Mouse (Mus musculus): ENCODE results near the gene Unc13b. TPM values are rescaled to one million over a fixed set of nuclear protein-coding genes. Genes with fewer than 3 reads are reported as not detected.

Gene Unc13b
- polyA plus RNA-seq, 1 experiment = 5.0 TPM

DNA sequence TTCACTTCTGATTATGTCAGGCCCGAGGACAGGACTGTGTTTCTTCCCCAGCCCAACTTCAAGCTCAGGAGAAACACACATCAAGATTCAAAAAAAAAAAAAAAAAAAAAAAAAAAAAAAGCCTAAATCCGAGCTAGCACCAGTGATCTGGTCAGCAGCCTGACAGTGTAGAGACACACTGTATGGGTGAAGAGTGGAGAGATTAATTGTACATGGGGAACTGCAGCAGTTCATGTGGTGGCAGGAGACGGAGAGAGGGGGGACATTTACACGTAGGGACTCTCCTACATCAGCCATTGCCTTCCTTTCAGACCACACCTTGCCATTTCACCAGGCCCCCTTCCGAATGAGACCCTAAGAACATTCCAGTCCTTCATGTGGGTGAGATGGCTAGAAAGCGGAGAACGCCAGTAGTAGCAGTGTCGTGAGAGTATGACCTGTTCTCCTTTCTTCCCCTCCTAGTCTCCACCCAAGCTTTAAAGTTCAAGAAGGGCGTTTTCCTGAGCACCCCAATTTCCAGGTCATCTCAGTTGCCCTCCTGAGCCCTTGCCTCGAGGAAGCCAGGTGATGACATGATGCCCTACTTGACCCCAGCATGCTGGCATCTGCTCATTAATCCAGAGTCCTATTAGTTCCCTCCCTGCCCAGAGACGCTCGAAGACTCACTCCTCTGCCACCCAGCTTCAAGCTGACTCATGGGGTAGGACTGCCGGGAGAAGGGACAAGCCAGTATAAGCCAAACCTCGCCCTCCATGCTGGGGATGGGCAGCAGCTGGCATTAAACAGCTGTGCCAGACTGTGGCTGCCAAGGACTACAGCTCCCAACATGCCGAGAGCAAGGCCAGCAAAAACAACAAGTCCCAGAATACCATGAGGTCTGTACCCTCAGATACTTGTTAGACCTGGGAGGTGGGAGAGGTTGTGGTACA, 19.9 kb upstream of the Unc13b start:
- Histone ChIP-seq H3K4me3 (ENCODE audit: insufficient read depth, low read depth, low read length) (peak overlapping the region; percentile 68), H3K36me3 (ENCODE audit: control insufficient read depth, insufficient read depth, low read length) (no peaks in the 10 kb centered on the region), H3K27me3 (replicated peaks; ENCODE audit: control insufficient read depth, insufficient read depth, low read length) (no peaks in the 10 kb centered on the region), H3K4me1 (ENCODE audit: control insufficient read depth, insufficient read depth, low read length) (peaks cover 11% of the 10 kb centered on the region; the same call in 1 of the 2 replicates), H3K27ac (ENCODE audit: insufficient read depth, low read depth, low read length) (no peak overlapping the region; the same call in 1 of the 2 replicates)
- DNase-seq = peak; percentile 51
- TF ChIP-seq CTCF (conservative IDR thresholded peaks at IDR 0.05; ENCODE audit: insufficient read depth, insufficient read length, low read depth, low read length) = no peak
- no peak for TF ChIP-seq POLR2A (IDR thresholded peaks at IDR 0.05; ENCODE audit: low read depth, low read length)
- 39% methylated on average over 15 of the region's 15 CpGs for WGBS

DNA sequence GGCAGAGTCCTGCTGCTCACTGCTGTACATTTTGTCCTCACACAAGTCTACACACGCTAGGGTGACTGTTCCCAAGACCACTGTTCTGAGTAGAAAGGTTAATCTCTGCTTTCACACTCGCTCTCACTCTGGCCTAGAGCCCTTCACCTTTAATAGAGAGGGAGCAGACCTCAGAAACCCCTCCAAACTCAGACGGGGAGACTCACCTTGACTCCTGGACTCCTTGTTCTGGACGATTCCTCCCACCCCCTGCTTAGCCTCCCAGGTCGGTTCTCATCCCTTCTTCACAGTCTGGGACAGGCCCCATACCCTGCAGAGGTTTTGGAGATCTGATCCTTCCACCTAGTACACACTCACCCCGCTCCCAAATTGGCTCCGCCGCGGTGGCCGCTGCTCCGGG, 19.1 kb upstream of the Unc13b start:
- H3K27ac ChIP-seq (ENCODE audit: insufficient read depth, low read depth, low read length) = peak overlapping the region; percentile 17

DNA sequence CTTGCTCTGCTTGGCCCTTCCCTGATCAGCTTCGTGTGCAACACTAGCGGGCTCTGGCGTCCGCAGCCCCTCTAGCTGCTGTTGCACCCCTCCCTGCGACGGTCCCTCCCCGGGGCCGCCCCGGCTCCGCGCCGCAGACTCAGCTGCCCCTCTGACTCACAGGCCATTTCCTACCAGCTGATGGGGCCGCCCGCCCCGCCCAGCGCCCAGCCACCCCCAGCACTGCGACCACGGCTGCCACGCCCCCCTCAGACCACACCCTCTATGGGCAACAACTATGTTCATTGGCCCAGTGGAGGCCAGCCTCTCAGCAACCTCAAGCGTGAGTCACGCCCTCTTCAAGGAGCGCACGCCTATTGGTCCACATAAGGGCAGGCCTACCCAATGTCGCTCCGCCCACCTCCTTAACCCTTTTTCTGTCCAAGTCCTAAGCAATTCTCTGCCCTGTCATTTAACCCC, 18.6 kb upstream of the Unc13b start:
- Histone ChIP-seq H3K27me3 (replicated peaks; ENCODE audit: control insufficient read depth, insufficient read depth, low read length) (no peaks in the 10 kb centered on the region), H3K27ac (ENCODE audit: insufficient read depth, low read depth, low read length) (peak overlapping the region; percentile 17), H3K4me3 (ENCODE audit: insufficient read depth, low read depth, low read length) (peak overlapping the region; percentile 68), H3K4me1 (ENCODE audit: control insufficient read depth, insufficient read depth, low read length) (peaks cover 15% of the 10 kb centered on the region), H3K36me3 (ENCODE audit: control insufficient read depth, insufficient read depth, low read length) (no peaks in the 10 kb centered on the region)
- DNase-seq = peak; percentile 99
- TF ChIP-seq POLR2A (IDR thresholded peaks at IDR 0.05; ENCODE audit: low read depth, low read length) (peak; percentile 30), CTCF (conservative IDR thresholded peaks at IDR 0.05; ENCODE audit: insufficient read depth, insufficient read length, low read depth, low read length) (no peak)
- under 1% methylated on average over 25 of the region's 25 CpGs for WGBS

More for the DNA sequence above, 19.1 kb upstream of the Unc13b start:
- H3K4me1 ChIP-seq (ENCODE audit: control insufficient read depth, insufficient read depth, low read length) = peaks cover 11% of the 10 kb centered on the region; the same call in 1 of the 2 replicates
- DNase-seq = no peak
- H3K36me3 ChIP-seq (ENCODE audit: control insufficient read depth, insufficient read depth, low read length) = no peaks in the 10 kb centered on the region
- no peaks in the 10 kb centered on the region for H3K27me3 ChIP-seq (replicated peaks; ENCODE audit: control insufficient read depth, insufficient read depth, low read length)
- H3K4me3 ChIP-seq (ENCODE audit: insufficient read depth, low read depth, low read length) = peak overlapping the region; percentile 68
- 2% methylated on average over 11 of the region's 11 CpGs for WGBS
- no peak for TF ChIP-seq CTCF (conservative IDR thresholded peaks at IDR 0.05; ENCODE audit: insufficient read depth, insufficient read length, low read depth, low read length)
- no peak for TF ChIP-seq POLR2A (IDR thresholded peaks at IDR 0.05; ENCODE audit: low read depth, low read length)

DNA sequence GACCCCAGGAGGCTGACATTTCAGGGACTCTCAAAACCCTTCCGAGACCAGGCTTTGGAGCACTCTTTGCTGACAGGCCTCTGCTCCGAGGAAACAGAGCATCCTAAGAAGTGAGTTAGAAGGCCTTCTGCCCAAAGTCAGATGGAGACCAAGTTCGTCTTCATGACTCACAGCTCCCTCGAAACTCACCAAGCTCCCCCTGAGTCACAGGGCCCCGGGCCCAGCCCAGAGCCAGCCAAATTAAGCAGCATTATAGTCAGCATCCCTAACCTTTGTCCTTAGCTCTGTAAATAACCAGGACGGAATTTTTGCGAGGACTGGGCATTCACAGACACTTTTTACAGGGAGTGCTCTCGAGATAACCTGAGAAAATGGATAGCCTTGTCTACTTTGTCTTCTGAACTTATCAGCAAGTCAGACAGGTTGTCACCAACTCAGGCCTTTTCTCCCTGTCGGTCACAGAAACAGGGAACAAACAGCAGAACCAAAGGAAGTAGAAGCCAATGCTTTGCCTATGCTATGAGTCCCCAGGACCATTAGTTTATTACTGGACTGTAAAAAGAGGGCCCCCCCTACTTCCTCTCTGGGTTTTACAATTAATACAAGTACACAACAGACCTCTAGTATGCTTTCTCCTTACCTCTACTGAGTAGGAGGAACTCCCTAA, 17.7 kb upstream of the Unc13b start:
- H3K4me3 ChIP-seq (ENCODE audit: insufficient read depth, low read depth, low read length) = no peak overlapping the region
- DNase-seq = no peak
- TF ChIP-seq POLR2A (IDR thresholded peaks at IDR 0.05; ENCODE audit: low read depth, low read length) (no peak), CTCF (conservative IDR thresholded peaks at IDR 0.05; ENCODE audit: insufficient read depth, insufficient read length, low read depth, low read length) (no peak)
- H3K4me1 ChIP-seq (ENCODE audit: control insufficient read depth, insufficient read depth, low read length) = peaks cover 15% of the 10 kb centered on the region
- no peaks in the 10 kb centered on the region for H3K36me3 ChIP-seq (ENCODE audit: control insufficient read depth, insufficient read depth, low read length)
- no peaks in the 10 kb centered on the region for H3K27me3 ChIP-seq (replicated peaks; ENCODE audit: control insufficient read depth, insufficient read depth, low read length)
- no peak overlapping the region for H3K27ac ChIP-seq (ENCODE audit: insufficient read depth, low read depth, low read length)
- WGBS = 71% methylated on average over 9 of the region's 9 CpGs

DNA sequence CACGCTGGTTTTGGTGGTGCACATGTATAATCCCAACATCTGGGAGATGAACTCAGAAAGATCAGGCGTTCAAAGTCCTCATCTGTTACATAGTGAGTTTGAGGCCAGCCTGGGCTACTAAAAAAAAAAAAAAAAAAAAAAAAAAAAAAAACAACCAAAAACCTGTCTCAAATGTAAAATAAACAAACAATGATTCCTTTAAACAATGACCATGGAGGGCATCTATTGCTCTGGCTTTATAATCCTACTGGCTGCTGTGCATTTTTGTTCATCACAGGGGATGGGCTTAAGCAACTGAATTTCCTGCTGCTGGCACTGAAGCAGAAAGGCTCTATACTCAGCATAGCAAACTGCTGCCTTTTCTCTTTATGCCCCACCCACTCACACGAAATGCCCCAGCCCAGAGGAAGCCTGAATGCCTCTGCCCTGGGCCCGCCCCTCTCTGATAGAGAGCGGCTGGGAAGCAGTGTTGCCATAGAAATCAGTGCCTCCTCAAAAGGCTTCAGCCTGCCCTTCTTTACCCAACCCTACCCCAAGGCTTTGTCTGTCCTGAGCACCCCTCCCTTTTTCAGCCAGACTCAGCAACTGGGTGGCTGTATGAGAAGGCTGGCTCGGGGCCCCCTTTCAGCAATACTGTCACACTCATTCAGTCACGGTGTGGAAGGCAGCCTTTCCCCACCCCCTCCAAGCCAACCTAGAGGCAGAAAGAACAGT, 15.0 kb upstream of the Unc13b start:
- WGBS = 31% methylated on average over 7 of the region's 7 CpGs
- TF ChIP-seq CTCF (conservative IDR thresholded peaks at IDR 0.05; ENCODE audit: insufficient read depth, insufficient read length, low read depth, low read length) (no peak), POLR2A (IDR thresholded peaks at IDR 0.05; ENCODE audit: low read depth, low read length) (no peak)
- Histone ChIP-seq H3K4me3 (ENCODE audit: insufficient read depth, low read depth, low read length) (no peak overlapping the region), H3K27ac (ENCODE audit: insufficient read depth, low read depth, low read length) (peak overlapping the region; percentile 85), H3K27me3 (replicated peaks; ENCODE audit: control insufficient read depth, insufficient read depth, low read length) (no peaks in the 10 kb centered on the region), H3K36me3 (ENCODE audit: control insufficient read depth, insufficient read depth, low read length) (no peaks in the 10 kb centered on the region), H3K4me1 (ENCODE audit: control insufficient read depth, insufficient read depth, low read length) (peaks cover 12% of the 10 kb centered on the region)
- DNase-seq = peak; percentile 81

DNA sequence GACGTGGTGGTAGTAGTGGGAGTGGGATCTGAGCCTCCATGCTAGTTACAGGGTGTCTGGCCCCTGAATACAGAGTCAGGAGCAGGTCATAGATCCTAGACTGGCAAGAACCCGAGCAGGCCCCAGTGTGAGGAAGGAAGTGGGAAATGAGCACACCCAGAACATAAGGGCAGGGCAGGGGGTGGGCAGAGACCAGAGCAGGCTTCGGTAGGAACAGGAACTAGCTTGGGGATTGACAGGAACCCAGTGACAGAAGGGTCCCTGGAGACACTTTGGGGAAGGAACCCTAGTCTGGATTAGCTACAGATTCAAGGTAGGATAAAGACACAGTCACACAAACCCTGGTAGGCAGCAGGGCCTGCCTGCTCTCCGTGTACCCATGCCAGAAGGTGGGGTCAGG, 14.1 kb upstream of the Unc13b start:
- peak; percentile 74 for DNase-seq
- Histone ChIP-seq H3K27ac (ENCODE audit: insufficient read depth, low read depth, low read length) (peak overlapping the region; percentile 85), H3K27me3 (replicated peaks; ENCODE audit: control insufficient read depth, insufficient read depth, low read length) (no peaks in the 10 kb centered on the region), H3K36me3 (ENCODE audit: control insufficient read depth, insufficient read depth, low read length) (no peaks in the 10 kb centered on the region), H3K4me1 (ENCODE audit: control insufficient read depth, insufficient read depth, low read length) (peaks cover 4% of the 10 kb centered on the region), H3K4me3 (ENCODE audit: insufficient read depth, low read depth, low read length) (peak overlapping the region; percentile 63)
- WGBS = 17% methylated on average over 4 of the region's 4 CpGs
- TF ChIP-seq CTCF (conservative IDR thresholded peaks at IDR 0.05; ENCODE audit: insufficient read depth, insufficient read length, low read depth, low read length) (no peak), POLR2A (IDR thresholded peaks at IDR 0.05; ENCODE audit: low read depth, low read length) (no peak)
